Mouse (Mus musculus): ENCODE results near the gene Golga3.

The Golga3 gene

GRCm38 (mm10) chr5:110176362-110177020 lies at the start of gene Golga3:
TSS of gene Golga3 (plus strand) at chr5:110176701.
- DNase-seq (ENCODE audit: low spot score in 2 of 2), result peak; percentile 87 to 94

GRCm38 (mm10) chr5:110135293-110136086 lies 41.0 kb upstream of the Golga3 start, which contains the start of gene Chfr:
TSS of gene Chfr (plus strand) at chr5:110135842.
- peak; percentile 98 to 99 for DNase-seq (ENCODE audit: low spot score in 2 of 2)

DNA sequence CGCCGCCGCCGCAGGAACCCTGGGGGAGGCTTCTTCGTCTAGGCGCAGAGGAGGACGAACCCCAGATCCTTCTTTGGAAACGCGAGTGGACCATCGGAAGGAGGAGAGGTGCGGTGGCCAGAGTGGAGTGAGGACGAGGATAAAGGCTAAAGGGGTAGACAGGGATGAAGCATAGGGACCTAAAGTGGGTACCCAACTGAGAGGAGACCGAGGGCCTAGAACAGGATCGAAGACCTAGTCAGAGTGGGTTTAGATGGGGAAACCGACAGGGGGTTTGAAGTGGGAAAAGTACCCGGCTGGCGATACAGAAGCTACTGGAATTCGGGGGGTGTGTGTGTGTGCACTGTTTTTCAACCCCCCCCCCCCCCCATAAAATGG lies 40.4 kb upstream of the Golga3 start:
- DNase-seq (ENCODE audit: low spot score in 2 of 2), result no peak

- no peak for DNase-seq (ENCODE audit: low spot score in 2 of 2)
Observed at GRCm38 (mm10) chr5:110137816-110138215, 38.7 kb upstream of the Golga3 start.

GRCm38 (mm10) chr5:110139325-110139724 lies 37.2 kb upstream of the Golga3 start:
- DNase-seq (ENCODE audit: low spot score in 2 of 2), result no peak

DNA sequence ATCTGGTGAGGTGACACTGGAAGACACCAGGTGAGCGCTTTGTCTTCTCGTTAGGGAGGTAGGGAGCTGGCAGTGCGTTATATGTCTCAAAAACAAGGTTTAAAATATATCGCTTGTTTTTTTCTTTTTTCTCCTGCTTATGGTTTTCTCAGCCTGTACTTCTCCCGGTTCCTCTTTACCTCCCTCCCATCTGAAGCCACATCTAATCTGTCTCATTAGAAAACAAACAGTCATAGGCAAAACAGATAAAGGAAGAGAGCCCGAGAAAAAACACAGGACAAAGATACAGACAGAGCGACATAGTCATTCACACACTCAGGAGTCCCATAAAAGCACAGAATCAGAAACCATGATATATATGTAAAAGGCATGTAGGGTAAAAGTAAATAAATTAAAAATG lies 36.1 kb upstream of the Golga3 start:
- no peak for DNase-seq (ENCODE audit: low spot score in 2 of 2)

DNA sequence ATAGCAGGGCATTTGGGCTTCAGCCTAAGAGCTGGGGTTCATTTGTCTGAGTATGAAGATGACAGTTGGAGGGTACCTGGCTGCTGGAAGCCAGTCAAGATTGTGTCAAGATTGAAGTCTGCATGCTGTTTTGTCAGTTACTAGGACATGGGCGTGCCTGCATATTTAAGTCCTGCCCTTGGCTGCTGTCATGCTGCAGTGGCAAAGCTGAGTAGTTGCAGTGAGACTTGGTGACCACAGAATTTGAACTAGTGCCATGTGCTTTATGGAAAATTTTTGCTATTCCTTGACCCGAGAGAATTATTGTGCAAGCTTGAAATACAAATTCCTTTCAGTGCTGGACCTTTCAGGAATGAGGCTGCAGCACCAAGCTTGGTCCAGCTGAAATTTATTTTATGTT lies 34.2 kb upstream of the Golga3 start:
- DNase-seq (ENCODE audit: low spot score in 2 of 2), result peak in 1 of 2 experiments; percentile 8

DNA sequence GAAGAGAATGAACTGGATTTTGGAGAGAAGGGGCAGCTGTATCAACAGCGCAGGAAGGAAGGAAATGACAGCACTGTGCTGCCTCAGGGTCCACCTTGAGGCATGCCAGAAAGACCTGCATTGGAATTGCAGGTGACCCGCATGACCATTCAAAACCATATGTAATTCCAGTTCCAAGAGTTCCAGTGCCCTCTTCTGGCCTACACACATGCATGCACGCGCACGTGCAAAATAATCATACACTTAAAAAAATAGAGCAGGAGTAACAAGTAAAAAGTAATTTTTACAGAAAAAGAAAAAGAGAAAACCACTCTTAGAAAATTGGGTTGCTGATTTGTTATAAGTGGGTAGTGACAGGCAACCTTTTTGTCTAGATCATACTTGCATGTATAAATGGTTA lies 33.5 kb upstream of the Golga3 start:
- no peak for DNase-seq (ENCODE audit: low spot score in 2 of 2)

DNA sequence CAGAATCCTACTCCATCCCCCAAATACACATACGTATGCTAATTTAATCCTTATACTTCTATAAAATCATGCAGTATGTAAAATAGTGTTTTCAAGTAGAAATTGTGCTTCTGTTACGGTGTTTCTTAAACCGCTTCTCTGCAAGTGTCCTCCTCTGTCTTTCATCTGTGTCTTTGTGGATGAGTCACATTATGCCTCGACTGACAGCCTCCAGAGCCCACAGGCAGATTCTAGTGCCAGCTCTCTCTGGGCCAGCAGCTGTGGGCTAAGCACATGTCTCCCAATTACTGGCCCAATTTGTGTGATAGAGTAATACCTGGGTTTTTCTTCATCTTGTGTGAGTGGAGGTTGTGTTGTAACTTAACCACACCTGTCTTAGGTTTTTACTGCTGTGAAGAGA lies 7.1 kb upstream of the Golga3 start:
- DNase-seq (ENCODE audit: low spot score in 2 of 2), result no peak

GRCm38 (mm10) chr5:110177021-110177420 lies 520 bp downstream of the Golga3 start:
- DNase-seq (ENCODE audit: low spot score in 2 of 2), result no peak

GRCm38 (mm10) chr5:110178628-110179027 lies 2.1 kb downstream of the Golga3 start:
- DNase-seq (ENCODE audit: low spot score in 2 of 2), result no peak

DNA sequence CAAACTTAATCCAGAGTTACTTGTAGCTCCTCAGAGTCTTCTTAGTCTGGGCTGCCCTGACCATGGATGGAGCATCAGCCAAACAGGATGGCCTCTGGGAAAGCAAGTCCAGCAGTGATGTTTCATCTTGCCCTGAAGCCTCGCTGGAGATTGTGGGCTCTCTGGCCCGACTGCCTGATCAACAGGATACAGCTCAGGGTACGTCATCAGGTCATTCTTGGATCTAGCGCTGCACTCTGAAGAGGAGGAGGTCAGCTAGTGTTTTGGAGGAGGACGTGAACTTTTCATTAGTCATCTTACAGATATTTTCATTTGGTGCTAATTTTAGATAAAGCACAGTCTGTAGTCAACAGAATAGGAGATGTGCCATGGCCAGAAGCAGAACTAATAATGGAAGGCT lies 5.2 kb downstream of the Golga3 start:
- peak in 1 of 2 experiments; percentile 4 for DNase-seq (ENCODE audit: low spot score in 2 of 2)

DNA sequence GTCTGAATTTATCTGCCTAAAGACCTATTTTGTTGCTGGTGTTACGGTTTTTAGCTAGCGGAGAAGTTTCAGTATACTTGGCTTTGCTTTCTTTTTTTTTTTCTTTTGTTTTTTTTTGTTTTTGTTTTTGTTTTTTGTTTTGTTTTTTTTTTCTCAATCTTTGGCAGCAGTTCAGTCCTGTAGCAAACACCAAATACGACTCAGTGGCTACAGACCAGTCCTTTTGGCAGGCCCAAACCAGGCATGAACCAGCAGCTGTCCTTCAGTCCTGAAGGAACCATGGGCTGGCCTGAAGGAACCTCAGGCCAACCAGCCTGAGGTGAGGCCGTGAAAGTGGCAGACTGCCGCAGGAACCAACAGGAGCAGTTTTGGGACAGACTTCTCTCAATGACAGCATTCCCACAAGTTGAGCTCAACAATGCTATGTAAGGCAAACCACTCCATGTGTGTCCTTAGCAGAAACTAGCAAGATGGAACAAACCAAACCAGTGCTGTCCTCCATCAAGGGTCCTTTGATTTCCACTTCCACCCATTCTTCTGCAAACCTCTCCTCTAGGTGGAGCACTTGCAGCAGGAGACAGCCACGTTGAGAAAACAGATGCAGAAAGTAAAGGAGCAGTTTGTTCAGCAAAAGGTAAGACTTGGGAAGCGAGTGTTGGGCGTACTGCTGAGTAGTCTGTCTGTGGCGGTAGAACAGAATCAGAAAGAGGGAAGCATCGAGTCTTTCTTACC lies 26.8 kb downstream of the Golga3 start:
- no peak for DNase-seq (ENCODE audit: low spot score in 2 of 2)

DNA sequence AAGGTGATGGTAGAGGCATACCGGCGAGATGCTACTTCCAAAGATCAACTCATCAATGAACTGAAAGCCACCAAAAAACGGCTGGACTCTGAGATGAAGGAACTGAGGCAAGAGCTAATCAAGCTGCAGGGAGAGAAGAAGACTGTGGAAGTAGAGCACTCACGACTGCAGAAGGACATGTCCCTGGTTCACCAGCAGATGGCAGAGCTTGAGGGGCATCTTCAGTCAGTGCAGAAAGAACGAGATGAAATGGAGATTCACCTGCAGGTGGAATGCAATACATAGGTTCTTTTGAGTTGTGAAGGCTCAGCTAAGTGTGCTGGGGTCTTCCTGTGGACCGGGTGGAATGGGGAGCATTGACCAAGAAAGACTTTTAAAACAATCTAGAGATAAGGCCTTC lies 28.3 kb downstream of the Golga3 start:
- no peak for DNase-seq (ENCODE audit: low spot score in 2 of 2)

GRCm38 (mm10) chr5:110211312-110211711 lies 34.8 kb downstream of the Golga3 start:
- DNase-seq (ENCODE audit: low spot score in 2 of 2), result no peak

DNA sequence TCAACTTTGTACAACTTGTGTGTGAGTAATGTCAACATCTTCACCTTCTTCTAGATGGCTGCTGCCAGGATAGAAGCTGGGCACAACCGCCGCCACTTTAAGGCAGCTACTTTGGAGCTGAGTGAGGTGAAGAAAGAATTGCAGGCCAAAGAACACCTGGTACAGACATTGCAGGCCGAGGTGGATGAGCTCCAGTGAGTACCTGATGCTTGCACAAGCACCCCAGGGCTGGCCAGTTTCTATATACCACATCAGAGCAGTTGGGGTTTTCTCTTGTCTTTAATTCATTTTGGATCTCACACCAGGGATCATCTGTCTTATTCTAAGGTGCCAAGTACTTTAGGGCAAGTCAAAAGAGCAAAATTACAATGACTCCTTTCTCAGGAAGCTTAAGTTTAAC lies 40.3 kb downstream of the Golga3 start:
- no peak for DNase-seq (ENCODE audit: low spot score in 2 of 2)

GRCm38 (mm10) chr5:110220331-110220730 lies 43.8 kb downstream of the Golga3 start:
- no peak for DNase-seq (ENCODE audit: low spot score in 2 of 2)

GRCm38 (mm10) chr5:110222757-110223156 lies 46.3 kb downstream of the Golga3 start:
- DNase-seq (ENCODE audit: low spot score in 2 of 2), result no peak

- DNase-seq (ENCODE audit: low spot score in 2 of 2), result no peak
Observed at GRCm38 (mm10) chr5:110225056-110225455, 48.6 kb downstream of the Golga3 start.

DNA sequence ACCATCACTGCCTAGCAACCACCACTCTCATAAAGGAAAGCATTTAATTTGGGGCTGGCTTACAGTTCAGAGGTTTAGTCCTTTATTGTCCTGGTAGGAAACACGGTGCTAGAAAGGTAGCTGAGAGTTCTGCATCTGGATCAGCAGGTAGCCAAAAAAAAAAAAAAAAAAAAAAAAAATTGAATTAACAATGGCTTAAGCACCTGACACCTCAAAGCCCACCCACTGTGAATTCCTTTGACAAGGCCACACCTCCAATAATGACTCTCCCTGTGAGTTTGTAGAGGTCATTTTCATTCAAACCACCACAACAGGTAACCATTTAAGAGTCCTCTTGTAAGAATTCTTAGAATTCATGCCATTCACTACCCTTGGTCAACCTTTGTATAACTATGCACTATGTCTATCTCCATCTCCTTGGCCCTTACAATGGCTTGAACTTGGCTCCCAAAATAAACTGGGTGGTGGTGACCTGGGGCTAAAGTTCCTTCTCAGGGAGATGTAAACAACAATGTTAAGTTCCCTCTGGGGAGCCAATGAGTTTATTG lies 50.9 kb downstream of the Golga3 start:
- no peak for DNase-seq (ENCODE audit: low spot score in 2 of 2)

DNA sequence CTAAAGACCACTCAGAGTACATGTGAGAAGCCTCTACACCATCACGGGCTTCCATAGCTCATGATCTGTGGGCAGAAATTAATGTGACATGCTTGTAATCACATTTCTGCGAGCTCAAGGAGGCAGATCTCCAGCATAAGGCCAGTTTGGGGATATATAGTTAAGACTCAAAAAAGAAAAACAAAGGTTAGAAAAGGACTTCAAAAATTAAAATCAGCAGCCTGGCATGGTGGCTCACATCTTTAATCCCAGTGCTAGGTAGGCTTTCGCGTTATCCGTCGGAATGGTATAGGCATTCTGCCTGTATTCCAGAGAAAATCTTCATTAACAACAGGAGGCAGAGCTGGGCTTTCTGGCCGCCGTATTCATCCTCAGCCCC lies 53.9 kb downstream of the Golga3 start:
- DNase-seq (ENCODE audit: low spot score in 2 of 2), result peak in 1 of 2 experiments; percentile 5

DNA sequence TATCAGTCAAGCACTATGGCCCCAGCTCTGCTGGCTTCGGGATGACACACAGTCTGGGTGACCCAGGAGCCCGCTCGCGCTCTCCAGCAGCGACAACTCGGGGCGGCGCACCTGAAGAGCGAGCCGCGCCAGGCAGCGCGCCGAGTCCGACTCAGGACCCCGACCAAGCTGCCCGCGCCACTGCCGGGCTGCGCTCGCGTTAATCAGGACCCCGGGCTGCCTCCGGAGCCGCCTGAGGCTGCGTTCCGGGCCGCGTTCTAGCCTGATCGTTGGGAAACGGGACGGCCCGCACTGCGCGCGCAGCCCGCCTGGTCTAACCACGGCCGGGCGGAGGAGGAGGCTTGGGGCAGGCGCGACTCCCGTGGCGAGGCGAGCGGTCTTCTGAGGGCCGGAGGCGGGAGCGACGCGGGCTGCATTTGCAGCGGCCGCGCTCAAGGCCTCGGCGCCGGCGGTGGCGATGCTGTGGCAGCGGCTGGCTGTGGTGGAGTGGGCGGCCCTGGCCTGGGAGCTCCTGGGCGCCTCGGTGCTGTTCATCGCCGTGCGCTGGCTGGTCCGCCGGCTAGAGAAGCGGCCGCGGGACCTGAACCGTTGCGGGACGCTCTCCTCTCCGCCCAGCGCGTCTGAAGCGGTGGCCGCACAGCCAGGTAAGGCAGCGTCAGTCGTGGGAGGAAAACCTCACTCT lies 54.4 kb downstream of the Golga3 start, which contains the start of gene Ankle2:
Gene Ankle2 (plus strand): TSS at position 225 of the 682 bp plus-strand sequence.
- peak; percentile 92 for DNase-seq (ENCODE audit: low spot score in 2 of 2)

All from urinary bladder, postnatal 36 days (tissue).